Mouse (Mus musculus): ENCODE measurements around the gene Nptxr.

- TF ChIP-seq CTCF (IDR thresholded peaks at IDR 0.05; ENCODE audit: borderline replicate concordance, insufficient read depth, low read depth, low read length) (no peak), POLR2A (IDR thresholded peaks at IDR 0.05; ENCODE audit: borderline replicate concordance, insufficient read depth, low read length) (0 out of 2 replicates have a peak, but pooled peaks have one; percentile 6)
Measured at GRCm38 (mm10) chr15:79764539-79765267, 39.9 kb downstream of the Nptxr start.

Data from cerebellum, adult 2 months (tissue).